Mouse (Mus musculus): ENCODE results near the gene Mocs2.

GRCm38 (mm10) chr13:114837061-114837460, 19.0 kb downstream of the Mocs2 start:
- TF ChIP-seq TAL1 (IDR thresholded peaks at IDR 0.05; ENCODE audit: low read length) (no peak), GATA1 (IDR thresholded peaks at IDR 0.05; ENCODE audit: low read length) (no peak)

Data from erythroblast, embryonic 14.5 days (primary cell).